Mouse (Mus musculus): ENCODE results near the gene Elf5.

Elf5 gene

GRCm38 (mm10) chr2:103435110-103435509, 23.6 kb downstream of the Elf5 start:
- no peak for DNase-seq (ENCODE audit: low read depth, low spot score)

- DNase-seq (ENCODE audit: low read depth, low spot score), result no peak
Observed at GRCm38 (mm10) chr2:103436534-103436933, 25.0 kb downstream of the Elf5 start.

DNA sequence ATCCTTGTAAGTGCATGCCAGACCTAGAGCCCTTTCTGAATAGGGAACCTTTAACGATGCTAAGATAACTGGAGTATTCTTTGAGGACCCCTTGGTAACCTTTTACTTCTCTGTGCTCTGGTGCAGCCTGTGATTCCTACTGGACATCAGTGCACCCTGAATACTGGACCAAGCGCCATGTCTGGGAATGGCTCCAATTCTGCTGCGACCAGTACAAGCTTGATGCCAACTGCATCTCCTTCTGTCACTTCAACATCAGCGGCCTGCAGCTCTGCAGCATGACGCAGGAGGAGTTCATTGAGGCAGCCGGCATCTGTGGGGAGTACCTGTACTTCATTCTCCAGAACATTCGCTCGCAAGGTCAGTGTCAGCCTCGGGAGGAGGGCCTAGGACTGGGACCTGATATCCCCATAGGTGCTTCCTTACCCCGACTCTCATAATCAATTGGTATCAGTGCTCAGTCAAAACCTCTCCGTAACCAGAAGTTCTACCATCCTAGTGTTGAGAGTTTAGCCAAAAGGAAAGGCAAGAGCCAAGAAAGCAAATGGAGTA, 27.7 kb downstream of the Elf5 start:
- no peak for DNase-seq (ENCODE audit: low read depth, low spot score)

GRCm38 (mm10) chr2:103439710-103440109, 28.2 kb downstream of the Elf5 start:
- peak; percentile 76 for DNase-seq (ENCODE audit: low read depth, low spot score)

DNA sequence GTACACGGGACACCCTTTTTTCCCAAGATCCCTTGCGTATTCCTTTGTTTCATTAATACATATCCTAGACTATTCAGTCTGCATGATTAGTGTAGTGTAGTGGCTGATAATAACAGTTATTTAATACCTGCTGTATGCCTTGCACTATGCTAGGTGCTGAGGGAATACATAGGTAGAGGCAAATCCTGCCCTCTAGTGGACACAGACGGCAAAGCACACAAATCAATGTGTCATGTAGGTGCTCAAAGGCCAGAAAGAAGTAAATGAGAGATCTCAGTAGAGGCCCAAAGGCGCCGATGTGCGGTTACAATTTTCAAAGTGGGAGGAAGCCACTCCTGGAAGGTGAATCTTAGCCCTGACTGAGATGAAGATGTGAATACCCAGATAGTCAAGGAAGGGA, 34.3 kb downstream of the Elf5 start:
- peak; percentile 23 for DNase-seq (ENCODE audit: low read depth, low spot score)

DNA sequence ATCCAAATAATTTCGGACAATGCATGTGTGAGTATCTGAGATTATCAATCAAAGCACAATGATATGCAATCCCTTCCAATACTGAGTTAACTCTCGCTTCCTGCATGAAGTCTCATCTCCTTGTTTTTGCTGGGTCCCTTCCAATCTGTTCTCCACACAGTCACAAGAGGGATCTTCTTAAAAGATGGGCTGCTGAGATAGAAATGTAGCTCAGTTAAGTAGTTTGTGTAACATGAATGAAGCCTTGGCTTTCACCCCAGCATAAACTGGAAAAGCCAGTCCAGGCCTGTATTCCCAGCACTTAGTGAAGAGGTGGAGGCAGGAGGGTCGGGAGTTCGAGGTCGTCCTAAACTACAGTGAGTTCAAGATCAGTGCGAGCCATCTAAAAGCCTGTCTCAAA, 34.8 kb downstream of the Elf5 start:
- no peak for DNase-seq (ENCODE audit: low read depth, low spot score)

DNA sequence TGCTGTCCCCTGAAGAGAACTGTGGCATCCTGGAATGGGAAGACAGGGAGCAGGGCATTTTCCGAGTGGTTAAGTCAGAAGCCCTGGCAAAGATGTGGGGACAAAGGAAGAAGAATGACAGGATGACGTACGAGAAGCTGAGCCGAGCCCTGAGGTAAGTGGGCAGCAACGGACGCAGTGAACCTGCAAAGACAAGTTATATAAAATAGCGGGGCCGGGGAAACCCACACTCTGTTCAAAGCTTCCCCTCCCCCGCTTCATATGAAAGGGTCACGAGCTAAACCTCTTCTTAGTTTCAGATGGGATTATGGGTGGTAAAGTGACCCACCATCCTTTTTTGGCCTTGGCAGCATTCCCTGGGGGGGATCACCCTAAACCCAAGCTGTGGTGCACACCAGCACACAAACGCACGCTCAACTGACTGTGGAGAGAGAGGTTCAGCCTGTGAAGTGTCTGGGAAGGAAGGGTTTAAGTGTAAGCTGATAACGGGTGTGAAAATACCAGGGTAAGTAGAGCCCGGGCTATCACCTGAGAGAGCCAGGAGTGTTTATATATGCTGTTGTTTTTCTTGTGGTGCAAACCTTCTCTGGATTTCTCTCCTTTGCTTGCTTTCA, 37.6 kb downstream of the Elf5 start:
- no peak for DNase-seq (ENCODE audit: low read depth, low spot score)

GRCm38 (mm10) chr2:103449813-103450212, 38.3 kb downstream of the Elf5 start:
- no peak for DNase-seq (ENCODE audit: low read depth, low spot score)

- no peak for DNase-seq (ENCODE audit: low read depth, low spot score)
Observed at GRCm38 (mm10) chr2:103450267-103450666, 38.8 kb downstream of the Elf5 start.

GRCm38 (mm10) chr2:103452550-103452949, 41.1 kb downstream of the Elf5 start:
- DNase-seq (ENCODE audit: low read depth, low spot score), result no peak

DNA sequence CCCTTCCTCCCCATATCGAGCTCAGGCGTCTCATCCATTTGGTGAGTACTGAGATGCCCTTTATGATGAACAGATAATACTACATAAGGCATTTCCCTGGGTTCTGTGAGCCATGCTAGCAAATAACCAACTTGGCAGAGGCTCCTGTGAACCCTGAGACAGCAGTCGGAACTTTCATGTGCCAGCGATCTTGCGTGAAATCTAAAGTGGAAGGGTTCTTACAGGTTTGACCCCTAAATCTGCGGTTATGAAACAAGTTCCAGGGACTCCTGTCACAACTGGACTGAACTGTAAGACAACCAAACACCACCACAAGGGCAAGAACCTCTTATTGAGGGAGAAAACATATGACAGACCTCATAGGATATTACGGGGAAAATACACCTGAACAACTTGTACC, 44.3 kb downstream of the Elf5 start:
- no peak for DNase-seq (ENCODE audit: low read depth, low spot score)

DNA sequence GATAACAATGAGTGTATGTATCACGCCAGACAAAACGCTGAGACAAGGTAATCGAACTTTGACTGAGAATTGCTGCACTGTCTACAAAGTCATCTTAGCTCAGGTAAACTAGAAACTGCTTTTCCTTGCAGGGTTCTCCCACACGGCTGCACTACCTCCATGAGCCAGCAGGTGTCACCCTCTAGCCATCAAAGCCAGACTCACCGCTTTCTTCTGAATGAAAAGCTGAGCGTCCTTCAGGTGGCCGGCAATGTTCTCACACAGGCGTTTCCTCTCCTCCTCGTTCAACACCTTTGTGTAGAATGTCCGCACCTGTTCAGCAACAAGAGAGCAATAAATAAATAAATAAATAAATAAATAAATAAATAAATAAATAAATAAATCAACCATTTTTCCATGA, 45.2 kb downstream of the Elf5 start:
- peak; percentile 62 for DNase-seq (ENCODE audit: low read depth, low spot score)

DNA sequence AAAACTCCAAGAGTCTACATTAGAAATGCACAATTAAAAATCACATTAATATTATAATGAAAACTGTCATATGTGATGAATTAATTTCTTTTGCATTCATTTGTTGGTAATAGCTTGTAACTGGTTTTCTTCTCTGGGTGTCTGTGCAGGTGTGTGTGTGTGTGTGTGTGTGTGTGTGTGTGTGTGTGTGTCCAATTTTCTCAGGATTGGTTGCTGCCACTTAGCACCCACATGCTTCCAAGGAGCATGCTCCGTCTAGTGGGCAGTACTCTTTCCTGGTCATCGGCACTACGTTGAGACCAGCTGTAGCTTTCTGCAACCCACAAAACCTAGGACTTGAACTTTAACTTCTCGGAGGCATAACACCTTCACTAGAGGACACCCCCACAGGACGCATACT, 45.6 kb downstream of the Elf5 start:
- DNase-seq (ENCODE audit: low read depth, low spot score), result no peak

DNA sequence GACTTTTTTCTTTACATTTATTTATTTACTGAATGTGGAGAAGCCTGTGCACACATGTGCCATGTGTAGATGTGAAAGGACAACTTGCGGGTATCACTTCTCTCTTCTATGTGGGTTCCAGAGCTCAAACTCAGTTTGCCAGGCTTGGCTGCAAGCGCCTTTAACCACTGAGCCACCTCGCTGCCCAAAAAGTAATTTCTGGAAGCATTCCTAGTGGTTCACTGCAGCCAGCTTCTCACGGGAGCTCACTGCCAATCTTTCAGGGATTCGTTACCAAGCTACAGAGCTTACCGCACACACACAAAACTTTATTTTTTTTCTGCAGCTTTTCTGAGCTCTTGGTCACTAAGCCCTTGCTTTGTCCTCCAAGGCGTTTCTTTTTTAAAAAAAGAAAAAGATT, 46.1 kb downstream of the Elf5 start:
- DNase-seq (ENCODE audit: low read depth, low spot score), result no peak

DNA sequence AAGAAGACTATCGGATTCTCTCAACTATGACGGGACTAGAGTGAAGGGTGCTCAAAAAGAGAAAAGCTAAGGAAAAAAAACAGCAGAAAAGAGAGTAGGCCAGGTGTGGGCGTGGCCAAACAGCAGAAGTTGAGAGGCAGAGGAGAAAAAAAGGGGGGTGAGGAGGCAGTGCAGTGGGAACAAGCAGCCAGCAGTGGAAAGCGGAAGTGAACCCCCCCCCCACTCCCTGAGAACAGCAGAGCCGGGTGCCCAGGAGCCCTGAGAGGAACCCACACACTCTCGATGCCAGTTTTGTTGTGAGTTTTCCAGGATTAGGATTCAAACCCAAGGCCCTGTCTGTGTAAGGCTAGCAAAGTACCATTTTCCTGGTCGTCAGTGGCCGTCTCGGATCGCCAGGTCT, 47.6 kb downstream of the Elf5 start:
- no peak for DNase-seq (ENCODE audit: low read depth, low spot score)

DNA sequence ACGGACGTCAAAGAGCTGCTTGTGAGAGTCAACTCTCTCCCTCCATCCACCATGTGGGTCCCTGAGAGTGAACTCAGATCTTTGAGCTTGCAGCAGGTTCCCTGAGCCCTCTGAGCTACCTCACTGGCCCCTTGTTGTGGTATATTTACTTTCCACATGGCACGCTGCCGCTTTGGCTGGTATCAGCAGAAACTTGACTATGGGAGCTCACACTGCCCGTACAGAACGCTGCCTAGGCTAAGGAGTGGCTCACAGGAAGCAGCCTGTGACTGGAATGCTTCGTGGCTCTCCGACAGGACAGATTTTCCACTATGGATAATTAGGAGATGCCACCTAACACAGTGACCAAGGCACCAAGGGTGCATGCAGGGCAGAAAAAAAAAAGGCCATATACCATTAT, 49.7 kb downstream of the Elf5 start:
- no peak for DNase-seq (ENCODE audit: low read depth, low spot score)

DNA sequence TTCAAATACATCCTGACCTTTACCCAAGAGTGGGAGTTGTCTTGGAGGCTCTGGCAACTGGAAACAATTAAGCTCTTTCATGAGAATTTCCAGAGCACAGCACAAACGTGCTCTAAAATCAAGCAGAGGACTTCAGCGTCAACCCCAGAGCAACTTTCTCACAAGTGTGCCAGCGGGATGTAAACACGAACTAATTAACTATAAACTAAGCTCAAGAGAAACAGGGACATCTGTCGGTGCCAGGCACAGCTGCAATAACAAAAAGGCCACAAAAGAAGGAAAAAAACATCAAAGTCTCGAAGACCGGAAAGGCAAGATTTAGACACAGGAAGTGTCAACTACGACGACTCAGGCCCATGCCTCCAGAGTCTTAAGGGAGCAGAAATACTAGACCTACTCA, 50.3 kb downstream of the Elf5 start:
- DNase-seq (ENCODE audit: low read depth, low spot score), result no peak

DNA sequence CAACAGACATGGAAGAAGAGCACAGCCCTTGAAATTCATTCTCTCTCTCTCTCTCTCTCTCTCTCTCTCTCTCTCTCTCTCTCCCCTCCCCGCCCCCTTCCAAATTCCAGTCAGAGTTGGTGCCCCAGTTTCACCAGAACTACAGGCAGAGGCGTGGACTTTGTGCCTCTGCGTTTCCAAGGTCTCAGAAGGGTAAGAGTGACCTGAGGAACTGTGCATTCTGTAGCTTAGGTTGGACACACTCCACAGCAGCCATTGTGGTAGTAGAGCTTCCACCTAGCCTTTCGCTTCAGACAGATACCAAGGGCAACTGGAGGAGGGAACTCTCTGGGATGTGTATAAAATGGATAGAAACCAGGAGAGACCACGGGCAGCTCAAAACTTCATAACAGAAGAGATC, 51.3 kb downstream of the Elf5 start:
- no peak for DNase-seq (ENCODE audit: low read depth, low spot score)

GRCm38 (mm10) chr2:103464524-103464923, 53.0 kb downstream of the Elf5 start:
- no peak for DNase-seq (ENCODE audit: low read depth, low spot score)

- DNase-seq (ENCODE audit: low read depth, low spot score), result no peak
Observed at GRCm38 (mm10) chr2:103465429-103465828, 53.9 kb downstream of the Elf5 start.

DNA sequence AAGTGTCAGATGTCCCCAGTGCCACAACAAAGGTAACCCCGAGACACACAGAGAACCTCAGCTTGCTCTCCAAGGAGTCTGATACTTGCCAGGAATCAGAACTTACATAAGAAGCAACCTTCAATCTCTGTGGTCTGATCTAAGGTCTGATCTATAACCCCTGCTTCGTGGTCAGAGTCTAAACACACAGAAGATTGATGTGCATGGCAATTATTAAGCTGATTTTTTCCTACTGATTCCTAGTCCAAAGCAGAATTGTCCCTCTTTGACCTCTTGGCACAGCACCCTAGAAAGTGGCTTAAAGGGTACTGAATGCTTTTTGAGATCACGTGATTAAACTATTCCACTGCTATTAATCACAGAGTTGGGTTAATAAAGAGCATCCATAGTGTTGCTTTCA, 54.8 kb downstream of the Elf5 start:
- DNase-seq (ENCODE audit: low read depth, low spot score), result no peak

DNA sequence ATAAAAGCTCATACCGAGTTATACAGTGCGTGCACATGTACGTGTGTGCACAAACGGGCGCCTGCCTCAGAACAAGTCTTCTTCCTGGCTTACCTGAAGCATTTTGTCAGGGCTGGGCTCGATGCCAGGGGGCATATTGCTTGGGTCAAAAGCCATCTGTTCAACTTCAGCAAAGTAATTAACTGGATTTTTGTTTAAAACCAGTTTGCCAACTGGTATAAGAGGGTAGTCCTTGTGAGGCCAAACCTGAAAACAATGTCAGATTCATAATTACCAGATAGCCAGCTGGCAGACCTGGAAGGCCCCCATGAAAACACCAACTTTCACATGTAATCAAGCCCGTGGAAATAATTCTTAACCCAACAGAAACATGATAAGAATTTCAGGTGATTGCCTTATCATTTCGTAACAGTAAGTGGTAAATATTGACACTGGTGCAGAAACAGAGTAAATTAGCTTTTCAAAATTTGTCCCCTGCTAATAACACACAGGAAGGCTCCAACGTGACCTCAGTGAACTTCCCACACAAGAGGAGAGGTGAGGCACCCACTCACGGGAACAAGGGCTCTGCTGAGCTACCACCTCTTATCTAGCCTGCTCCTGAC, 55.6 kb downstream of the Elf5 start:
- no peak for DNase-seq (ENCODE audit: low read depth, low spot score)

DNA sequence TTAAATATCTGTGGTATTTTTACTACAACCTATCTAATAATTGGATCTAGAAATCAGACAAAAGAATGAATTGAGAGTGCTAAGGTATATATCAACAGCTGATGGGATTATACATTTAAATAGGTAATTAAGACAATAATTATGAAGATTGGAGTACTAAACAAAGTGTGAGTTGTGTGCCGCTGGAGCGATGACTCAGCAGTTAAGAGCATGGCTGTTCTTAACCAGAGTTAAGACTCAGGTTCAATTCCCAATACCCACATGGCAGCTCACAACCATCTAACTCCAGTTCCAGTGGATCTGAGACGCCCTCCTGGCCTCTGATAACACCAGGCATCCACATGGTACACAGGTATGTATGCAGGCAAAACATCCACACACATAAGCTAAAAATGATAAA, 61.9 kb downstream of the Elf5 start:
- DNase-seq (ENCODE audit: low read depth, low spot score), result no peak

GRCm38 (mm10) chr2:103476180-103476579, 64.7 kb downstream of the Elf5 start:
- DNase-seq (ENCODE audit: low read depth, low spot score), result no peak

Data from retina, postnatal 7 days (tissue).